Mouse (Mus musculus): Measurements from ENCODE around the gene Gm9817.

Gm9817 gene

GRCm38 (mm10) chr13:45089846-45090245, 11.4 kb downstream of the Gm9817 start:
- no peak for DNase-seq (ENCODE audit: low read depth, low spot score)

- DNase-seq (ENCODE audit: low read depth, low spot score) = no peak
Observed at GRCm38 (mm10) chr13:45092816-45093215, 14.3 kb downstream of the Gm9817 start.

DNA sequence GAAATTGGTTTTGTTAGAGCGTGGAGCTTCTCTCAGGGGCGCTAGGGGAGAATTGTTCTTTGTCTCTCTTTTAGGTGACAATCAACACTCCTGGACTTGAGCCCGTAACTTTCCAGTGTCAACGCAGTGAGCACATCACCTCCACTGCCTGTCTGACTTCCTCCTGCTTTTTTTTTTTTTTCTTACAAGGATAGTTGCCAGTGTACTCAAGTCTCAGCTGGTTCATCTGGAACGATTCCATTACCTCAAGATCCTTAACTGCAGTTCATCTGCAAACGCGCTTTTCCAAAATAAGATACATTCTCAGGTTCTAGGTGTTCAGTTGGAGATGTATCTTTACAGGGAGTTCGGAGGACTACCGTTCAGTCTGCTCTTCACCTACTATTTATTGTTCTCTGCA, 16.5 kb downstream of the Gm9817 start:
- no peak for DNase-seq (ENCODE audit: low read depth, low spot score)

- no peak for DNase-seq (ENCODE audit: low read depth, low spot score)
Observed at GRCm38 (mm10) chr13:45099582-45100229, 21.2 kb downstream of the Gm9817 start.

DNA sequence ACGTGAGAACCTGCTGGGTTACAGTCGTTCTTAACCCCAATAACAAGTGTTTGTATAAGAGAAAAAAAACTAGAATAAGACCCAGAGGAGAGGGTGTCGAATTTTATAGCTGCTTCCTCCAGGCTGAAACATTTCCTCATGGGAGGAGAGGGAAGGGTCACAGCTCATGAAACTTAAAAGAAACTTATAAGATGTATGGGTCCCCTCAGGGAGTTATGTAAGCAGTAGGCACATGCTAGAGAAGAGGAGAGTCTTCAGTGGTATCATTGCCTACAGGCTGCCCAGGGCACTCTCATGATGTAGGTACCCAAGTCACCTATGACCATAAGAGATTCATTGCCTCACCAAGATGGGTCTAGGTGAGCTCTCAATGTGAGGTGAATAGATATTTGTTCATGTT, 28.0 kb downstream of the Gm9817 start:
- no peak for DNase-seq (ENCODE audit: low read depth, low spot score)

DNA sequence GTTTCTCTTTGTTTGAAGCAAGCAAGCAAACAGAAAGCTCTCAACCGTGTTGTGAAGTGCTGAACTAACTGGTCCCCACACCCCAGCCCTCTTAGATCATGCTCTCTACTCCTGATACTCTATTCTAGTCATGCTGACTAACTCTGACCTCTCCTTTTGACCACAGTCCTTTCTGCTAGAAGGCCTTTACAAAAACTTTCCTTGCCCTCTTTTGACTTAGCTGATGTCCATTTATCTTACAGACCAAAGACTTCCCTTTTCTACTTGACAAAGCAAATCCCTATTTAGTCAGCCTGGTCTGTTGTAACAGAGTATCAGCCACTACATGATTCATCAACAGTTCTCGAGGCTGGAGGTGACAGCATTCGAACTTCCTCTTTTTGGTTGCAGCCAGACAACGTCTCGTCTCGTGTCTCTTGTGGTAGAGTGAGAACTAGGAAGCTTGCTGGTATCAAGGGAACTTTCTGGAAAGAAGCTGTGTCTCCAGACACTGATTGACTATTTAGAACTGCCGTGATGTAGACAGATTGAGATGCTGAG, 30.4 kb downstream of the Gm9817 start:
- no peak for DNase-seq (ENCODE audit: low read depth, low spot score)

- no peak for DNase-seq (ENCODE audit: low read depth, low spot score)
Observed at GRCm38 (mm10) chr13:45118375-45118774, 39.9 kb downstream of the Gm9817 start.

DNA sequence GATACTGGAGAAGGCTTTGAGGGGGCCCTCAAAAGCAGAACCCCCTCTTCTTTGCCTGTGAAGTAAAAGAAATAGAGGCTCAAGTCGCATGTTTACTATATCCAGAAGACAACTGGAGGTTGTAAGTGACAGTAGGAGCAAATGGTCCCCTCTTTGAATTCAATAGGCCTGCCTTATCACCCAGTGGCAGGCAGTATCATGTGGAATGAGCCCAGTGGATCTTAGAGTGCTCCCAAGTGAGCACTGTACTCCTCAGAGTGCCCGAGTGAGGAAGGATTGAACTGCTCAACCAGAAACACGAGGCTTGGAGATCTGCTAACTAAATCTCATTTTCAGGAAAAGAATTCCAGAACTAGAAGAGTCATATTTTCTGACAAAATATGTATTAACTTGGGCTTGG, 40.3 kb downstream of the Gm9817 start:
- DNase-seq (ENCODE audit: low read depth, low spot score) = no peak
